Mouse (Mus musculus) urinary bladder, postnatal 4 days (tissue): ENCODE results near the gene Gm20924.
"Not testable (repeated sequence)": the region's sequence is repeated elsewhere in the genome, so short reads cannot be mapped to it uniquely, and the experiment has no call there.

Source experiments
- DNase-seq, 2 experiments: peaks; one replicate each; pipeline ENCODE4 v3.0.0; 2021 to 2022; ENCODE audit warnings: low spot score in 2 of 2

Gm20924 gene

GRCm38 (mm10) chrY:65207427-65207826 is at the start of gene Gm20924:
TSS of gene Gm20924 (minus strand) at chrY:65207527.
- DNase-seq = not testable (repeated sequence)
